Mouse (Mus musculus) adrenal gland, adult (tissue): ENCODE data around the gene Cldn8.

Source experiments
- DNase-seq, 2 experiments: peaks; one replicate each; pipeline ENCODE4 v3.0.0; 2022 to 2023; ENCODE audit warnings: low spot score in 1 of 2; ENCODE audit not compliant: inconsistent age in 2 of 2

Cldn8 gene

GRCm38 (mm10) chr16:88563045-88563913, at the start of gene Cldn8:
Gene Cldn8 (minus strand): TSS chr16:88563183.
- no peak for DNase-seq

GRCm38 (mm10) chr16:88612712-88613111, 49.7 kb upstream of the Cldn8 start:
- no peak for DNase-seq

- DNase-seq = no peak
Observed at GRCm38 (mm10) chr16:88611922-88612321, 48.9 kb upstream of the Cldn8 start, which contains the start of gene Krtap24-1. Gene Krtap24-1 (minus strand): TSS chr16:88612279.

DNA sequence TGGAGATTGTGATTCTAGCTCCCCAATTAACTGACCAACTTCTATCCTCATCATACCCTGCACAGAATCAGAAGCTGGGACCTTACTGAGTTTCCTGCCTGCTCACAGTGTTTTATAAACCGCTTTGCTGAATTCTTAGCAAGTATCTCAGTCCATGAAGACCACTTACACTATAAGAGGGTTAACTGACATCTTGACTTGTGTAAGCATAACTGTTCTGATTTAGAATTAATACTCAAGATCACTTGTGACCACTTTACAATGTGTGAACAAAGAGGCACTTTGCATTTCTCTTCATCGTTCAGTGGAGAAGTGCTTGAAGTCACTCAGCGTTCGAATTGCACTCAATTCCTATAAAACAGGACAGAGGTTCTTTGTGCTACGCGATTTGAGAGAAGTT, 41.6 kb upstream of the Cldn8 start:
- DNase-seq = no peak

DNA sequence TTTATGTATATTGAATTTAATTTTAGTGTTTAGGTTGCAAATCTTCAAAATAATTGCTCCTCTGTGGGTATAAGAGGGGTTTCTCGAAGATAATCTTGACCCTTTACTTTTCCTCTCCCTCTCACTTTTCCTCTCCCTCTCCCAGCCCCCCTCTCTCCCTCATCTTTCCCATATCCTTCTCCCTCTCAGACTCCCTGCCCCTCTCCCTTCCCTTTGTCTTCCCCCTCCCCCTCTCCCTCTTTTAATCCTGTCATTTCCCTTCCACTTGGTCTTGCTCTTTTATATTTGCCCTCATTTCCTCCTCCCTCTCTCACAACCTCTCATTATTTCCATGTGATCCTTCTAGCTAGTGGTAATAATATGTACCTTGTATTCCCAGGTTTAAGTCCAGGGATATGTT, 39.5 kb upstream of the Cldn8 start:
- no peak for DNase-seq

GRCm38 (mm10) chr16:88600303-88600702, 37.3 kb upstream of the Cldn8 start:
- no peak for DNase-seq

GRCm38 (mm10) chr16:88599504-88600237, 36.7 kb upstream of the Cldn8 start:
- DNase-seq = no peak

GRCm38 (mm10) chr16:88592758-88593157, 29.8 kb upstream of the Cldn8 start:
- DNase-seq = peak in 1 of 2 experiments; percentile 53

DNA sequence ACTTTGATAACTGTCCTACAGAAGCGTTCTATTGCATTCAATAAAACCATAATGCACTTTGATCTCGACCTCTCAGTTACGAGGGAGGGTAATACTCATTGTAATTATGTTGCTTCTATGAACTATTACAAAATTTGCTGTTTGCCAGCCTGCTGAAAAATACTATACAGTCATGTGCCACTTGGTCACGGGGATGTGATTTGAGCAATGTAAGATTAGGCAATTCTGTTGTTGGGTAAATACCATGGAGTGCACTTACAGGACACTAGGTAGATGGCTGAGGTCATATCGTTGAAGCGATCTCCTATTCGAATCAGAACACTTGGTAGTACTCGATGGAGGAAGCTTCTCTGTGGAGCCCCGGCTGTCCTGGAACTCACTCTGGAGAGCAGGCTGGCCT, 20.4 kb upstream of the Cldn8 start:
- no peak for DNase-seq

- peak in 1 of 2 experiments; percentile 45 for DNase-seq
Observed at GRCm38 (mm10) chr16:88575885-88576679, 13.1 kb upstream of the Cldn8 start.

- DNase-seq = no peak
Observed at GRCm38 (mm10) chr16:88572904-88573404, 10.0 kb upstream of the Cldn8 start.

GRCm38 (mm10) chr16:88570136-88570535, 7.2 kb upstream of the Cldn8 start:
- DNase-seq = no peak

DNA sequence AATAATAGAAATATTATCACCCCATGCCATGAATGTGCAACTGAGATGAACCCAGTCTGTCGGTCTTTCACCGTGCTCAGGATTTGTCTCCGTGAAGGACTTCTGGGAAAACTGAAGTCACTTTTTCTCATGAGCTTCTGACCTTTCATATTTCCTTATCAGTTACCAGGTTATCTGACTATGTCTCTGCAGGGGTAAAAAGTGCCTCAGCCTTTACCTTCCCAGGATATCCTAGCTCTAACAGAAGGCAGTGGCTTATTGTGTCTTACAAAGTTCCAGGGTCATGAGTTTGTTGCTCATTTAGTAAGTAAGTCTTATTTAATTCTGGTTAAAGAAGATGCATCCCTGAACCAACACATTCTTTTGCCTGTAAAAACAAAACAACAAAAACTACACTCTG, 6.7 kb upstream of the Cldn8 start:
- DNase-seq = no peak

- DNase-seq = no peak
Observed at GRCm38 (mm10) chr16:88569096-88569495, 6.1 kb upstream of the Cldn8 start.

DNA sequence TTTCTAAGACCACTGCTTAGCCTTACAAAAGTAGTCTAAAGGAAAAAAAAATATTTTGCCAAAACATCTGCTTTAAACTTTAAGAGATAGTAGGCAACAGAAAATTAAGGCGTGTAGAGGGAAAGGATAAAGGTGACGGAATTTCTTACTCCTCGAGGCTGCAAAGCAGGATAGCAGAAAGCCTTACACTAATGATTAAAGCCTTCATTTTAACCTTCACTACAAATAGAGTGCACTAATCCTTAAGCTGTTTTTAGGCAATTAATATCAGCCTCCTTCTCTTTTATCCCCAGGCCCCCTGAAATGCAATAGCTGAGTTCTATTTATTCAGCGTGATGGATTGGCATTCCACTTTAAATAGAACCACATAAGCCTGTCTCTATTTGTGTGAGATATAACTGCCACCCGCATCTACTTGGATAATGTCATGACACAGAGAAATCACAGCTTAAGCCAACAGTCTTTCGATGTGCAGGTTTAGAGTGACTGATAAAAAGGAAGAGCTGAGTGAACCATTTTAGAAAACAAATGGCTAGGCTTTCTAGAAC, 1.3 kb downstream of the Cldn8 start:
- no peak for DNase-seq

DNA sequence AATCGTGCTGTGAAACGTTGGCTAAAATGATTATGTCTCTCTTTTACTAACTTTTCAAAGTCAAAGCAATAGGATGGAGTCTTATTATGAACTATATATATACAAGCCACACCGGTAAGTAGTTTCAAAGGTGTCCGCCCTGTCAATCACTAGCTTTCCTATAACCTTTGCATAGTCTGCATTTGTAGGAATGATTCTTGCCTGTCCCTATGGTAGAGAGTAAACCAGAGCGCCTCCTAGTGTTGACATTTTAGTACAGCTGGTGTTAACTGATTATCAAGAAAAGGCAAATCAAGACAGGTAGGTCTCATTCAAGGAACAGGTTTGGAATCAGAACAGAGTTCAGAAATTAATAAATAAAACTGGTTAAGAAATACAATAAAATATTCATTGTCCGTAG, 20.5 kb downstream of the Cldn8 start:
- DNase-seq = peak in 1 of 2 experiments; percentile 80

DNA sequence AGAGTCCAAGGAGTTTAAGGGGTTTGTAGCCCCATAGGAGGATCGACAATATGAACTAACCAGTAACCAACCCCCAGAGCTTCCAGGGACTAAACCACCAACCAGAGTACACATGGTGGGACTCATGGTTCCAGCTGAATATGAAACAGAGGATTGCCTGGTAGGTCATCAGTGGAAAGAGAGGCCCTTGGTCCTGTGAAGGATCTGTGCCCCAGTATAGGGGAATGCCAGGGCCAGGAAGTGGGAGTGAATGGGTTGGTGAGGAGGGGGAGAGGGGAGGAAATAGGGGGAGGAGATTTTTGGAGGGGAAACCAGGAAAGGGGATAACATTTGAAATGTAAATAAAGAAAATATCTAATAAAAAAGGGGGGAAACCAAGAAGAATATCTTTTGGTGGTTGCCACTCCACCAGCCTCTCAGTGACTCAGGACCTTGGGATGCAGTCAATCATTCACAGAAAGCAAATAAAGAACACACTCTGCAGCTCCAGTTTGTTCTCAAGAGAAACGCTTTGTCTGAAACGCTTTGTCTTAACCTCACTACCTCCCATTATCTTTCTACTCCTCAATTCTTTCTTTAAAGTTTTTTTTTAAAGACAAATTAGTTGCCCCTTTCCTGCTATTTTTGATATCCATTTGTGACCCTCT, 23.0 kb downstream of the Cldn8 start:
- peak in 1 of 2 experiments; percentile 34 for DNase-seq

DNA sequence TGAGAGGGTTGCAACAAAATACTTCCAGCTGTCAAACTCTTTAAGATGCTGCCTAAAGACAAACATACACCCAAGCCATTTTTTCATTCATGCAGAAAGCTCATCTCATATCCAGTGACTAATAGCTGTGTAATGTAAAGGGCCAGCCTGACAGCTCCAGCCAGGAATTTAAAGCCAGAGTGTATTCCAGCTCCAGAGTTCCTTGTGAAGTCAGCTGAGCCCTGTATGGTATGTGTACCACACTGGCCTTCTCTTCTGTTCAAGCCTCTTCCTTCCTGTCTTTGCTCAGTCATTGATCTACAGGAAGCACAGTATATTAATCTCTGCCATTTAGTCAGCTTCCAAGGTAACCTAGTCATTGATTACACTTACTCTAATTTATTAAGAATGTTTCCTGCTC, 51.6 kb downstream of the Cldn8 start:
- no peak for DNase-seq
